Mouse (Mus musculus): ENCODE data around the gene Fgfr2.
A peak's percentile ranks its signal among the peaks of the same experiment; 100 is the strongest.

The Fgfr2 gene

DNA sequence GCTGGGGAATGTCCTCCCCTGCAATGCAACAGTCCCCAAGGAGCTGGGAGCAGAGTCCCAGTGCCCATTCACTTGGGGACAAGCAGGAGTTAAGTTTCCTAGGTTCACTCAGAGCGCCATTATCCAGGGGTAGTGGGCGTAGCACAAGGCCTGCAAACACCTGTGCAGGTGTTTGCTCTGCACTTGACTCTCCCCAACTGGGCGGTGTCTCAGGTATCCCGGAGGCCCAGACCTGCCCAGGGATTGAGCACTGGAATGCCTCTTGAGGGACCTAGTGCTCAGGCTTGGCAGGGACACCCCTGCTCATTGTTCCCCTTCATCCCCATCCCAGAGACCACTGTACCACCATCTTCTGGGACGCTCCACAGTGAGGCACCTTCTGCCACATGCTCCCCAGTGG, 1243.0 kb downstream of the Fgfr2 start:
- TF ChIP-seq POU5F1 (IDR thresholded peaks at IDR 0.05; ENCODE audit: borderline replicate concordance, low read length) (no peak), CTCF (conservative IDR thresholded peaks at IDR 0.05; ENCODE audit: low read length) (no peak), NANOG (IDR thresholded peaks at IDR 0.05; ENCODE audit: borderline replicate concordance, low read length) (no peak)
- Histone ChIP-seq H3K4me1 (replicated peaks; ENCODE audit: low read depth, low read length) (no peaks in the 10 kb centered on the region), H3K9me3 (ENCODE audit: low read length) (no peaks in the 10 kb centered on the region), H3K27me3 (ENCODE audit: insufficient read depth, low read length) (peaks cover 7% of the 10 kb centered on the region), H3K4me3 (replicated peaks; ENCODE audit: low read length) (no peak overlapping the region), H3K36me3 (ENCODE audit: insufficient read depth, low read length) (no peaks in the 10 kb centered on the region)

DNA sequence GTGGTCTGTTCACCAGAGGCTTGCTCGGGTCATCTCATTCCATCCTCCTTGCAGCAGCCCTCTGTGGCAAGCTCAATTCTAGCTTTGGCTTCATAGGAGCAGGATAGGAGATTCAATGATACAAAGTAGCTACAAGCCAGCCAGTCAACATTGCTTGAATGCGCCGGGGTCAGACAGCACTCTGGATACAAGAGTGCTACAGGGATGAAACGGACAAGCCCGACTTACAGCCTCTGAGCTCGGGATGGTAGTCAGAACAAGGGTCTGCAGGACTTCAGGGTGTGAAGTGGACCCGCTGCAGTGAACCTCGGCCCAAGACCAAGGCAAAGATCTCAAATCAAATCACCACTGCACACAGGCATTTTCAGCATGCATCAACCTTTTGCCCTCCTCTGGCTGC, 1244.3 kb downstream of the Fgfr2 start:
- Histone ChIP-seq H3K4me3 (replicated peaks; ENCODE audit: low read length) (no peak overlapping the region), H3K36me3 (ENCODE audit: insufficient read depth, low read length) (no peaks in the 10 kb centered on the region), H3K4me1 (replicated peaks; ENCODE audit: low read depth, low read length) (no peaks in the 10 kb centered on the region), H3K9me3 (ENCODE audit: low read length) (no peaks in the 10 kb centered on the region), H3K27me3 (ENCODE audit: insufficient read depth, low read length) (peaks cover 7% of the 10 kb centered on the region)
- TF ChIP-seq CTCF (conservative IDR thresholded peaks at IDR 0.05; ENCODE audit: low read length) (no peak), POU5F1 (IDR thresholded peaks at IDR 0.05; ENCODE audit: borderline replicate concordance, low read length) (no peak), NANOG (IDR thresholded peaks at IDR 0.05; ENCODE audit: borderline replicate concordance, low read length) (no peak)

DNA sequence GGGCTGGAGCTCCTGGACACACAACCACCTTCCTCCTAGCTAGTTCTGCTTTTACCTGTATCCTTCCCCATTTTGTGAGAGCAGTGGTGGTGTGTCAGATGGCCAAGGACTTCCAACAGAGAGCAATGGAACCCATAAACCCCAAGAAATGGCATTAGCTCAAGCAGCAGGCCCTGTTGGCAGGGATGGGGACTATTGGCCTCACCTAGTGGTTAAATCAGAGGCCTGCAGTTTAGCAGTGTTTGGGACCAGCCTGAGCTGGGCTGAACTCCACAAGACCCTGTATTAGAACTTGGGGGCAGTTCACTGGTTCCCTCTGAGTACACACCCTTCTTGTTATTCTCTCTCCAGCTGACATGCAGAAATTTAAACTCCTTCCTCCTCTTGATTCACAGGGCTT, 1262.0 kb downstream of the Fgfr2 start:
- peaks cover 6% of the 10 kb centered on the region; the same call in 1 of the 2 replicates for H3K27me3 ChIP-seq (ENCODE audit: insufficient read depth, low read length)
- TF ChIP-seq CTCF (conservative IDR thresholded peaks at IDR 0.05; ENCODE audit: low read length) (peak; percentile 27), POU5F1 (IDR thresholded peaks at IDR 0.05; ENCODE audit: borderline replicate concordance, low read length) (no peak), NANOG (IDR thresholded peaks at IDR 0.05; ENCODE audit: borderline replicate concordance, low read length) (no peak)
- no peak overlapping the region for H3K4me3 ChIP-seq (replicated peaks; ENCODE audit: low read length)
- peaks cover 6% of the 10 kb centered on the region for H3K9me3 ChIP-seq (ENCODE audit: low read length)
- no peaks in the 10 kb centered on the region for H3K36me3 ChIP-seq (ENCODE audit: insufficient read depth, low read length)
- no peaks in the 10 kb centered on the region for H3K4me1 ChIP-seq (replicated peaks; ENCODE audit: low read depth, low read length)

DNA sequence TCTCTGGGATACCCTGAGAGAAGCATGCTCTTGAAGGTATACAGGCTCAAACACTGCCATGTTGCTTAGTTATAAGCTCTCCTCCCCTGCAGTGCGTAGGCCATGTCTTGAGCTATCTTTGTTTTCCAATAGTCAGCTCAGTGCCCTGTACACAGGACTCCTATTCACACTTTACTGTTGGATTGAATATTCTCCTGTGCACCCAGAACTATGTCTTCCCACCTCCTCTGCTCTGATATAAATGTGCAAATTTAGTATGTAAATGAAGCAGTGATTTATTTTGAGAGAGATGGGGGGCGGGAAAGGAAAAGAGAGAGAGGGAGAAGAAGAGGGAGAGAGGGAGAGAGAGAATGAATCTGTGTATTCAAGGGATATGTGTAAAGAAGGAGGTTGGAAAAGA, 1267.5 kb downstream of the Fgfr2 start:
- no peaks in the 10 kb centered on the region for H3K4me1 ChIP-seq (replicated peaks; ENCODE audit: low read depth, low read length)
- no peaks in the 10 kb centered on the region for H3K36me3 ChIP-seq (ENCODE audit: insufficient read depth, low read length)
- TF ChIP-seq NANOG (IDR thresholded peaks at IDR 0.05; ENCODE audit: borderline replicate concordance, low read length) = no peak
- peaks cover 11% of the 10 kb centered on the region for H3K9me3 ChIP-seq (ENCODE audit: low read length)
- no peak overlapping the region for H3K4me3 ChIP-seq (replicated peaks; ENCODE audit: low read length)
- peaks cover 12% of the 10 kb centered on the region; the same call in 1 of the 2 replicates for H3K27me3 ChIP-seq (ENCODE audit: insufficient read depth, low read length)

DNA sequence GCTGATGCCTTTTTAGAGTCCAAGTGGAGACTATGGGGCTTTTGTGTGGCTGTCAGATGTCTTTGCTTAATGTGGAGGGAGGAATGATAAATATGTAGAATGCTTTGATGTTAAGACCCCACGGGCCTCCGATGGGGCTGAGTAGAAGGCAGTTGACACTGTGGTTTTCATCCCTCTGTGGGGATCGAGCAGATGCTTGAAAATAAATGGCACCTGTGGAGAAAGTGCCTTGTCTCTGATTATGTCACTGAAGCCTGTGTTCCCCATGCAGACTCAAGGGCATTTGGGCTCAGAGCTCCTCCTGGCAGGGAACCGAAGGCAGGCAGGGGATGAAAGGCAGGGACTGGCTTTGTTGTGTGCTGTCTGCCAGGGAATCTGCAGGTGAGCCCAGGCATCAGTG, 1272.6 kb downstream of the Fgfr2 start:
- 0 out of 2 replicates have a peak, but pooled peaks cover 4% of the 10 kb centered on the region for H3K27me3 ChIP-seq (ENCODE audit: insufficient read depth, low read length)
- H3K9me3 ChIP-seq (ENCODE audit: low read length) = peaks cover 5% of the 10 kb centered on the region; the same call in 1 of the 2 replicates
- 0 out of 2 replicates have a peak, but pooled peaks cover 4% of the 10 kb centered on the region for H3K4me1 ChIP-seq (replicated peaks; ENCODE audit: low read depth, low read length)
- no peak overlapping the region for H3K4me3 ChIP-seq (replicated peaks; ENCODE audit: low read length)
- no peaks in the 10 kb centered on the region for H3K36me3 ChIP-seq (ENCODE audit: insufficient read depth, low read length)
- TF ChIP-seq POU5F1 (IDR thresholded peaks at IDR 0.05; ENCODE audit: borderline replicate concordance, low read length) = no peak
- TF ChIP-seq NANOG (IDR thresholded peaks at IDR 0.05; ENCODE audit: borderline replicate concordance, low read length) = no peak
- no peak for TF ChIP-seq CTCF (conservative IDR thresholded peaks at IDR 0.05; ENCODE audit: low read length)

DNA sequence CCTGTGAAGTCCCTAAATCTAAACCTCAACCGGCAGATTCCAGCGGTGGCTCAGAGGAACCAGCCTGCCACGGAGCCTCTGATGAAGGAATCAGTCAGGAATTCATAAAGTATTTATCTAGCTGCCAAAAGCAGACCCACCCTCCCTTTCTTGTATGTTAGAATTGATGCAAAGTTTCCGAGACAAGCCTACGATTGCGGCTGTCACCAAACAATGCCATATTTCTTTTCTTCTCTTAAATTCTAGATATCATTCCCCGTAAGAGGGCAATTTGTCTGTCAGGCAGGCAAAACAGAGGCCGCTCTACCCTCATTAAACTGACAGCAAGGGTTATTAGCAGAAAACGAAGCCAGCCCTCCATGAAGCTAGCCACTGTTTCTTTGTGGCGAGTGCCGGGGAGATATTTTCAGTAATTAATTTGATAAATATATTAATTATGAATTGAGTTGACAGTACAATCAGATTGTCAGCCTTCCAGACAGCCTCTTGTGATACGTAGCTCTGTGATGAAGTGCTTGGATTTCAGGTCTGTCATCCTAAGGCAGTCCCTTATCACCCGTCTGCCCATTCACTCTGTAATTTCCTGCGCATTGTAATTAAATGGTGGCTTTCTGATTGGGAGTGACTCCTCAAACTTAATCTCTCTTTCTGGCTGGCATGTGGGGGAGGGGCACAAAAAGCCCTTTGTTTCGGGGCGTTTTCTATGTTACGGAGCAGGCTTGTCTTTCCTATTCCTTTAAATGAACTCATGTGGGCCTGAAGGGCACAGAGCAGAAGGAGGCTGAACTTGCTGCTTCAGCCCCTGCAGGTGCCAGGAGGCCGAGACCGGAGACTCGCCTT, 1276.9 kb downstream of the Fgfr2 start:
- H3K27me3 ChIP-seq (ENCODE audit: insufficient read depth, low read length) = peaks cover 4% of the 10 kb centered on the region; the same call in 1 of the 2 replicates
- 0 out of 2 replicates have a peak, but pooled peaks cover 4% of the 10 kb centered on the region for H3K4me1 ChIP-seq (replicated peaks; ENCODE audit: low read depth, low read length)
- TF ChIP-seq NANOG (IDR thresholded peaks at IDR 0.05; ENCODE audit: borderline replicate concordance, low read length) = no peak
- TF ChIP-seq CTCF (conservative IDR thresholded peaks at IDR 0.05; ENCODE audit: low read length) = no peak
- no peak for TF ChIP-seq POU5F1 (IDR thresholded peaks at IDR 0.05; ENCODE audit: borderline replicate concordance, low read length)
- H3K36me3 ChIP-seq (ENCODE audit: insufficient read depth, low read length) = no peaks in the 10 kb centered on the region
- H3K9me3 ChIP-seq (ENCODE audit: low read length) = no peaks in the 10 kb centered on the region
- H3K4me3 ChIP-seq (replicated peaks; ENCODE audit: low read length) = no peak overlapping the region

DNA sequence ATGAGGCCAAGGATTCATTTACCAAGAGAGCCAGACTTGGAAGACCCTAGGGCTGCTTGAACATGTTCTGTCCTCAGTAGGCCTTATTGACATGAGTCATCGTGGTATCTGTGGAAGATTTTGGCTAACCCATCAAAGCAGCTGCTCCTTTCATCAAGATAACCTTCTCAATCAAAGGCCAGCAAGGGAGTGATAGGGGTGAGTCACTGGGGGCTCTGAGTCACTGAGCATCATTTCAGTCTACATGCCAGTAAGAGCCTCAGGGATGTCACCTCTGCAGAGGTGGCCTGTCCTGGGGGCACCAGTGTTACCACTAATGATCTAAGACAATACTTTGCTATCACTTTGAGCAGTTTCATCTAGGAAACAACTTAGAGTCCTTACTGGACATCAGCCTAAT, 1292.9 kb downstream of the Fgfr2 start:
- no peak overlapping the region for H3K4me3 ChIP-seq (replicated peaks; ENCODE audit: low read length)
- H3K36me3 ChIP-seq (ENCODE audit: insufficient read depth, low read length) = no peaks in the 10 kb centered on the region
- H3K27me3 ChIP-seq (ENCODE audit: insufficient read depth, low read length) = peaks cover 6% of the 10 kb centered on the region
- TF ChIP-seq NANOG (IDR thresholded peaks at IDR 0.05; ENCODE audit: borderline replicate concordance, low read length) = no peak
- no peak for TF ChIP-seq POU5F1 (IDR thresholded peaks at IDR 0.05; ENCODE audit: borderline replicate concordance, low read length)
- no peak for TF ChIP-seq CTCF (conservative IDR thresholded peaks at IDR 0.05; ENCODE audit: low read length)
- H3K4me1 ChIP-seq (replicated peaks; ENCODE audit: low read depth, low read length) = no peaks in the 10 kb centered on the region
- no peaks in the 10 kb centered on the region for H3K9me3 ChIP-seq (ENCODE audit: low read length)

DNA sequence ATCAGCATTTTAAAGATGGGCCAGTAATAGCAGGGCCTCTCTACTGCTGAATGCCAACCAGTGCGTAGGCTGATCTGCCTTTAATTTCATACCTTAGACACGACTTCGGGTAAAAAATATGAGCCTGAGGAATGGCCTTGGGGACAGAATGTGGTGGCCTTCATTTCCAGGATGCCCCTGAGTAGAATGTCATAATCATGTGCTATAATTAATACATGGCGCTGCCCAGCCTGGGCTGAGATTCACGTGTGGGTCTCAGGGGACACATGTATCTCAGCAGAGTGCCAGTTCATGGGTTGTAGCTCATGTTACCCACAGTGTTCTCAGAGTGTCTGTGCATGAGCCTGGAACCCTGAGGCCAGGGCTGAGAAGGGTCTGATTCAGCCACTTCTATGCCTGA, 1296.3 kb downstream of the Fgfr2 start:
- Histone ChIP-seq H3K4me1 (replicated peaks; ENCODE audit: low read depth, low read length) (no peaks in the 10 kb centered on the region), H3K9me3 (ENCODE audit: low read length) (no peaks in the 10 kb centered on the region), H3K27me3 (ENCODE audit: insufficient read depth, low read length) (peaks cover 7% of the 10 kb centered on the region; the same call in 1 of the 2 replicates), H3K36me3 (ENCODE audit: insufficient read depth, low read length) (no peaks in the 10 kb centered on the region), H3K4me3 (replicated peaks; ENCODE audit: low read length) (no peak overlapping the region)
- TF ChIP-seq CTCF (conservative IDR thresholded peaks at IDR 0.05; ENCODE audit: low read length) = no peak
- TF ChIP-seq NANOG (IDR thresholded peaks at IDR 0.05; ENCODE audit: borderline replicate concordance, low read length) = no peak
- no peak for TF ChIP-seq POU5F1 (IDR thresholded peaks at IDR 0.05; ENCODE audit: borderline replicate concordance, low read length)

All from E14TG2a.4 (cell line).